Mouse (Mus musculus): Measurements from ENCODE around the gene Zfp329. TPM values are rescaled to one million over a fixed set of nuclear protein-coding genes. Genes with fewer than 3 reads are reported as not detected.

The Zfp329 gene
- polyA plus RNA-seq, 1 experiment from 2014 or later: 23.8 TPM

Other genes starting within 250 kb of the Zfp329 start
- 0.01 TPM in 2 replicates for gene Vmn2r53, start 210.1 kb downstream of the Zfp329 start, polyA plus RNA-seq (2015; fragmentation: Nextera tagmentation; extraction: Ambion mirVana)
- gene Vmn2r54, start 178.5 kb downstream of the Zfp329 start, polyA plus RNA-seq (2015; fragmentation: Nextera tagmentation; extraction: Ambion mirVana): not detected in 2 replicates
- gene Vmn2r55, start 133.9 kb downstream of the Zfp329 start, polyA plus RNA-seq (2015; fragmentation: Nextera tagmentation; extraction: Ambion mirVana): not detected in 2 replicates
- 0.03 TPM in 1 of 2 replicates, not detected in the other for gene Vmn2r56, start 83.9 kb downstream of the Zfp329 start, polyA plus RNA-seq (2015; fragmentation: Nextera tagmentation; extraction: Ambion mirVana)
- 35.3 and 36.2 TPM in 2 replicates for gene Zscan18, start 15.2 kb downstream of the Zfp329 start, polyA plus RNA-seq (2015; fragmentation: Nextera tagmentation; extraction: Ambion mirVana)
- gene Zfp110, start 15.9 kb upstream of the Zfp329 start, polyA plus RNA-seq (2015; fragmentation: Nextera tagmentation; extraction: Ambion mirVana): 24.7 and 30.6 TPM in 2 replicates
- 6.8 and 7.1 TPM in 2 replicates for gene Zfp128, start 62.3 kb upstream of the Zfp329 start, polyA plus RNA-seq (2015; fragmentation: Nextera tagmentation; extraction: Ambion mirVana)
- 10.4 and 13.1 TPM in 2 replicates for gene Zscan22, start 79.0 kb upstream of the Zfp329 start, polyA plus RNA-seq (2015; fragmentation: Nextera tagmentation; extraction: Ambion mirVana)
- gene Rps5, start 103.4 kb upstream of the Zfp329 start, polyA plus RNA-seq (2015; fragmentation: Nextera tagmentation; extraction: Ambion mirVana): 564 and 566 TPM in 2 replicates
- gene Rnf225, start 108.6 kb upstream of the Zfp329 start, polyA plus RNA-seq (2015; fragmentation: Nextera tagmentation; extraction: Ambion mirVana): 1.2 and 1.3 TPM in 2 replicates
- 11.9 and 13.5 TPM in 2 replicates for gene Zfp324, start 147.0 kb upstream of the Zfp329 start, polyA plus RNA-seq (2015; fragmentation: Nextera tagmentation; extraction: Ambion mirVana)
- 11.9 and 12.4 TPM in 2 replicates for gene Zfp446, start 159.0 kb upstream of the Zfp329 start, polyA plus RNA-seq (2015; fragmentation: Nextera tagmentation; extraction: Ambion mirVana)
- gene Slc27a5, start 179.3 kb upstream of the Zfp329 start, polyA plus RNA-seq (2015; fragmentation: Nextera tagmentation; extraction: Ambion mirVana): 0.38 and 0.46 TPM in 2 replicates
- 165 and 195 TPM in 2 replicates for gene Trim28, start 180.3 kb upstream of the Zfp329 start, polyA plus RNA-seq (2015; fragmentation: Nextera tagmentation; extraction: Ambion mirVana)
- gene Zbtb45, start 191.2 kb upstream of the Zfp329 start, polyA plus RNA-seq (2015; fragmentation: Nextera tagmentation; extraction: Ambion mirVana): 38.3 and 41.4 TPM in 2 replicates
- gene Chmp2a, start 215.9 kb upstream of the Zfp329 start, polyA plus RNA-seq (2015; fragmentation: Nextera tagmentation; extraction: Ambion mirVana): 174 TPM in 2 replicates
- 41.3 and 64.6 TPM in 2 replicates for gene Ube2m, start 219.4 kb upstream of the Zfp329 start, polyA plus RNA-seq (2015; fragmentation: Nextera tagmentation; extraction: Ambion mirVana)
- 9.3 and 9.7 TPM in 2 replicates for gene Mzf1, start 235.9 kb upstream of the Zfp329 start, polyA plus RNA-seq (2015; fragmentation: Nextera tagmentation; extraction: Ambion mirVana)